Mouse (Mus musculus) kidney, postnatal 36 days (tissue): ENCODE measurements around the gene Mt2.

Experiments used
- DNase-seq, 2 experiments: peaks; one replicate each; pipeline ENCODE4 v3.0.0; 2021 to 2022; ENCODE audit warnings: mixed read lengths in 2 of 2

Gene Mt2

DNA sequence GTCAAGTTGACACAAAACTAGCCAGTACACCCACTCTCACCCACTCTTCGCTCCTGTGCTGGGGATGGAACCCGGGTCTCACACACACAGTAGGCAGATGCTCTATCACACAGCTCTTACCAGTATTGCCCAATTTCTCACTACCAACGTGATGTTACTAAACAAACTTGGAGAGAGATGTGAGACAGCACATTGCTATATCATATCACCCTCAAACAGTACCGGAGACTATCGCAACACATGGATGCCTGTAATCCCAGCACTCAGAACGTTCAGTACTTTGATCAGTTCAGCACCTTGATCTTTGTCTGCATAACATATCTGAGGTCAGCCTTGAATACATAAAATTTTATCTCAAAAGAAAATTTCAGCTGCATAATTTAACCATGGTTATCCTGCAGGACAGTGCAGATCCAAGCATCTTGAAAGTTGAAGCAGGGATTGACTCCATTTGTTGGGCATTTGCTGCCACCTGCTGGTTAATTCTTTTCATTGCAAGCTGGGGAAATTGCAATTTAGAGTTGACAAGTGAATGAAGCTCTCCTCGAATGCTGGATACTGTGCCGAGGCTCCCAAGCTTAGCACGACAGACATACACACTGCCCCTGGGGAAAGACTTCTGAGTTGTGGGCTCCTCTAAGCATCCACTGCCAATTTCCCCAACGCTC lies 26.9 kb downstream of the Mt2 start:
- peak; percentile 60 to 69 for DNase-seq

DNA sequence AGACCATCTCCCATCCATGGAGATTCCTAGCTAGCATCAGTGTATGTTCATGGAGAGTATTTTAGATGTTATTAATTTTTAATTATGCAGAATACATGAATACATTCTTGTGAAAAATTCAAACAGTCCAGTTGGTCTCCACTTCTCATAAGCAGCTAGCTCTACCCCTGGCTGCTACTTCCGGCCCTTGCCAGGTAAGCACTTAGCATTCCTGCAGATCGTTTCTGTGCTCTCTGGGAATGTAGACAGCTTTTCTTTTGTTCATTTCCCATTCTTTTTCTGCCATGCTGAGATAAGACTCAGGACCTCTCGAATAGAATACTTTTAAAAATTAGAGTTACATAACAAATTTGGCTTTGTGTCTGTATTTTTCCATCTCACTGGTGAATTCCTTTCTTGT lies 31.6 kb downstream of the Mt2 start:
- no peak for DNase-seq

GRCm38 (mm10) chr8:94205736-94206135 lies 33.3 kb downstream of the Mt2 start:
- peak; percentile 70 to 85 for DNase-seq

DNA sequence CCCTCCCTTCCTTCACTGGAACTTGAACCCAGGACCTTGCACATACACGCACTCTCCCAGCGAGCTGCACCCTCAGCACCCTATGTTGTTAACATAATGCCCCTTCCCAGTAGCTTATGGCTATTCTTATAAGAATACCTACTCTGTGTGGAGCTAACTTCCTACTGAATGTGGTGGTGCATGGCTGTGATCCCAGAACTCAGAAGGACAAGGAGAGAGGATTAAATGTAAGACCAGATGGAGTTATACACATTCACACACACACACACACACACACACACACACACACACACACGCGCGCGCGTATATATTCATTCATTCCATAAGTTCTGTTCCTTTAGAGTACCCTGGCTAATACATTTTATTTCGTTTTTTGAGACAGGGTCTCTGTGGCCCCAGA lies 33.8 kb downstream of the Mt2 start:
- no peak for DNase-seq

- DNase-seq = no peak
Observed at GRCm38 (mm10) chr8:94207491-94207890, 35.0 kb downstream of the Mt2 start.

DNA sequence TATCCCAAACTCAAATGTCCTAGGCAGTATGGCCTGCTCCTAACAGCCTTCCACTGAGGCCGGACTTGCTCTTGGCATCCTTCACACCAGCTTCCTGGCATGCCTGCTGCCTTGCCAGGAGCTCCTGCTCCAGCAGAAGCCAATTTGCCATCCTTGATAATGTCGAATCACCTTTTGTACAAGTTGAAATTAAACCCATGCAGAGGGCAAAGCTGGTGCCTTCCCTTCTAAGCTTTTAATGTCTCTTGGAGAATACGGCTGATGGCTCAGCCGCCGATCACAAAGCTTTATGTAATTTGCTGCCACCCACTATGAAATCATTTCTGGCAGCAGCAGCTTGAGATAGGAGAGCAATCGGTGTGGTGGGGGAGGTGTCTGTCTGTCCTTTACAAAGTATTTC lies 37.2 kb downstream of the Mt2 start:
- no peak for DNase-seq

- DNase-seq = no peak
Observed at GRCm38 (mm10) chr8:94210225-94210624, 37.8 kb downstream of the Mt2 start.

DNA sequence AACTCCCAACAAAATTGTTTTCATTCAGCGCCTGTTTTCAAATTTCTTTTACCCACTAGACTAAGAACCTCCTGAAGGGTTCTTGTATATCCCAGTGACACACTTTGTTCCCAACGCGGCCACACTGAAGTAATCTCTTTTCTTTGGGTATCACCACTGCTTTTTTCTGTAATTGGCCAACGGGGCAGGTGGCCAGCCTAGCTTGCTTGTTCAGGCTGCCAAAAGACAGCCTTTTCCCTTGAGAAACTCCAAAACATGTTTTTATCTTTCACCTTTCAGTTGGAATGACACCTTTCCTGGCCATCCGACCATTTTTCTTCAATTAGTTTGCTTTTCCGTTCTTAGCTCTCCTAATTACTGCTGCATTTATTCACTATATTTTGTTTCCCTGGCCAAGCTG lies 41.4 kb downstream of the Mt2 start:
- DNase-seq = no peak

GRCm38 (mm10) chr8:94214252-94215173 lies 42.0 kb downstream of the Mt2 start, which contains the start of gene Nup93:
Gene Nup93 (plus strand): TSS chr8:94214564.
- DNase-seq = peak; percentile 100
